Mouse (Mus musculus) forebrain, embryonic 14.5 days (tissue): Measurements from ENCODE around the gene Dnah1. TPM values are rescaled to one million over a fixed set of nuclear protein-coding genes. Genes with fewer than 3 reads are reported as not detected.

ENCODE experiments used
- ATAC-seq: fragments of 200-750 bp; cut with Nextera tagmentation; 2 replicates; pipeline ENCODE4 v1.8.0; 2017; ENCODE audit warnings: mild to moderate bottlenecking, moderate library complexity
- DNase-seq: peaks from one replicate; pipeline ENCODE4 v3.0.0-alpha.2; 2015; ENCODE audit warnings: low spot score
- H3K27ac ChIP-seq: fragments of 300-500 bp; sonication (generic); 2 replicates; pipeline ENCODE4 v1.5.1; 2014; ENCODE audit warnings: low read depth, mild to moderate bottlenecking, control low read depth, low read length, moderate library complexity
- H3K27me3 ChIP-seq: fragments of 300-500 bp; sonication (generic); replicated peaks from 2 replicates; pipeline ENCODE4 v1.6.1; 2014; ENCODE audit warnings: low read length, control low read depth, mixed read lengths; ENCODE audit not compliant: control insufficient read depth, insufficient read depth
- H3K36me3 ChIP-seq: fragments of 300-500 bp; sonication (generic); 2 replicates; pipeline ENCODE4 v1.6.1; 2014; ENCODE audit warnings: low read length, control low read depth; ENCODE audit not compliant: control insufficient read depth, insufficient read depth
- H3K4me1 ChIP-seq: fragments of 300-500 bp; sonication (generic); 2 replicates; pipeline ENCODE4 v1.6.1; 2014; ENCODE audit warnings: antibody characterized with exemption, low read length, control low read depth; ENCODE audit not compliant: control insufficient read depth, insufficient read depth
- H3K4me2 ChIP-seq: fragments of 300-500 bp; sonication (generic); 2 replicates; pipeline ENCODE4 v1.6.1; 2014; ENCODE audit warnings: mild to moderate bottlenecking, control low read depth, low read length
- H3K4me3 ChIP-seq: fragments of 300-500 bp; sonication (generic); 2 replicates; pipeline ENCODE4 v1.5.1; 2014; ENCODE audit warnings: low read depth, low read length, control low read depth
- H3K9ac ChIP-seq: fragments of 300-500 bp; sonication (generic); 2 replicates; pipeline ENCODE4 v1.6.1; 2014; ENCODE audit warnings: mild to moderate bottlenecking, low read length, control low read depth, moderate library complexity
- H3K9me3 ChIP-seq: fragments of 300-500 bp; sonication (generic); replicated peaks from 2 replicates; pipeline ENCODE4 v1.6.1; 2016; ENCODE audit warnings: low read length, control low read depth, mixed read lengths; ENCODE audit not compliant: control insufficient read depth
- WGBS: fragments of 180-500 bp; shearing (Covaris S2); extraction: QIAGEN DNeasy Blood & Tissue Kit; methylation state at CpG from one replicate; pipeline ENCODE4 v1.1.7; 2014; 5-methylcytosine and 5-hydroxymethylcytosine counted together
- polyA plus RNA-seq: library from polyadenylated mRNA; unstranded; fragments of >200 nt; fragmentation: Nextera tagmentation; extraction: Ambion mirVana; gene quantifications from 2 replicates; pipeline ENCODE4 v1.2.1, GENCODE M21; 2014

Dnah1 gene
- polyA plus RNA-seq, 1 experiment from 2014 or later, result 3.8 TPM

GRCm38 (mm10) chr14:31215157-31216002, 108.3 kb downstream of the Dnah1 start:
- no peak overlapping the region for H3K4me3 ChIP-seq
- H3K4me2 ChIP-seq, result no peak overlapping the region
- H3K9ac ChIP-seq, result no peak overlapping the region
- no peak overlapping the region for H3K27ac ChIP-seq
- no peaks in the 10 kb centered on the region for H3K9me3 ChIP-seq
- H3K27me3 ChIP-seq, result no peaks in the 10 kb centered on the region
- H3K4me1 ChIP-seq, result no peaks in the 10 kb centered on the region
- H3K36me3 ChIP-seq, result no peaks in the 10 kb centered on the region
- WGBS, result 34% methylated on average over 15 of the region's 15 CpGs
- ATAC-seq (peak; percentile 79), DNase-seq (peak; percentile 76)

DNA sequence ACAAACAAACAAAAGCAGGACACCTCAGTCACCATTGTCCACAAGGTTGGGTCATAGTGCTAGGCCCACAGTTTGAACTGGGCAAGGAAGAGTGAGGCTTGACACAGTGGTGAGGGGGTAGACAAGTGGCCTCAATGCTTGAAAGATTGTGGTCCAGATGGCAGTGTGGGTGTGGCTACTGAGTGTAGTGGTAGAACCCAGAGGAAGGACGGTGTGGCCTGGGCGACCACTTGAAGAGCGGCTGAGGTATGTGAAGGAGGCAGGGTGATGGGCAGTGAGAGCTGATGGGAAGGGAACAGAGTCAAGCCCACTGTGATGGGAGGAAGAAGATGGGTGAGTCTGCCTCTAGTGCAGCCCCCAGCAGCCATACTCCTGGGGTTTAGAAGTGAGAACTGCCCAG, 109.0 kb downstream of the Dnah1 start:
- no peak overlapping the region for H3K9ac ChIP-seq
- H3K4me1 ChIP-seq, result no peaks in the 10 kb centered on the region
- no peaks in the 10 kb centered on the region for H3K9me3 ChIP-seq
- ATAC-seq (no peak), DNase-seq (no peak)
- H3K36me3 ChIP-seq, result no peaks in the 10 kb centered on the region
- H3K4me2 ChIP-seq, result no peak overlapping the region
- WGBS, result 82% methylated on average over 3 of the region's 3 CpGs
- H3K27ac ChIP-seq, result no peak overlapping the region
- no peak overlapping the region for H3K4me3 ChIP-seq
- H3K27me3 ChIP-seq, result no peaks in the 10 kb centered on the region

- H3K4me3 ChIP-seq, result no peak overlapping the region
- H3K4me2 ChIP-seq, result no peak overlapping the region
- H3K9me3 ChIP-seq, result no peaks in the 10 kb centered on the region
- DNase-seq, result no peak
- no peaks in the 10 kb centered on the region for H3K4me1 ChIP-seq
- H3K9ac ChIP-seq, result no peak overlapping the region
- no peak overlapping the region for H3K27ac ChIP-seq
- 70% methylated on average over 8 of the region's 8 CpGs for WGBS
- no peaks in the 10 kb centered on the region for H3K27me3 ChIP-seq
- no peak for ATAC-seq
- no peaks in the 10 kb centered on the region for H3K36me3 ChIP-seq
Measured at GRCm38 (mm10) chr14:31213868-31214267, 109.8 kb downstream of the Dnah1 start.

- Histone ChIP-seq H3K4me3 (no peak overlapping the region), H3K4me1 (no peaks in the 10 kb centered on the region), H3K4me2 (no peak overlapping the region), H3K36me3 (no peaks in the 10 kb centered on the region), H3K27ac (no peak overlapping the region), H3K27me3 (no peaks in the 10 kb centered on the region), H3K9ac (no peak overlapping the region), H3K9me3 (no peaks in the 10 kb centered on the region)
- WGBS, result 90% methylated on average over 3 of the region's 3 CpGs
- DNase-seq (no peak), ATAC-seq (no peak)
Measured at GRCm38 (mm10) chr14:31212499-31212898, 111.2 kb downstream of the Dnah1 start.

DNA sequence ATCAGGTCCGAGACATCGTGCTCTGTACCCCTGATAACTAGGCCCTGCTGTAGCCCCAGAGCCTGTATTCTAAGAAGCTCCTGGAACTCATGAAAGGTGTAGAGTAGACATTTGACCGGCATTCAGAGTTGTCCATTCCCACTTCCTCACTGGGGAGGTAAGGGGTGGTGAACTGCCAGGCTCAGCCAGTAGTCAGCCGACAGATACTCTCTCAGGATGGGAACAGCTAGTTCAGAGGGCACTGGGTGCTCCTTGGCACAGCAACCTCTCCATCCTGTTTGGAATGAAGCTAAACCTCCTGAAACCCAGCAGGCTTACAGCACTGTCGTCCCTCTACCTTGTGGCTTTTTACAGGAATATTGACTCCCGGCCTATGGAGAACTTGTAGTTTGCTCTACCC, 111.8 kb downstream of the Dnah1 start:
- 95% methylated on average over 6 of the region's 6 CpGs for WGBS
- Histone ChIP-seq H3K4me3 (no peak overlapping the region), H3K9ac (no peak overlapping the region), H3K27ac (no peak overlapping the region), H3K9me3 (no peaks in the 10 kb centered on the region), H3K4me2 (no peak overlapping the region), H3K4me1 (peaks cover 3% of the 10 kb centered on the region; the same call in 1 of the 2 replicates), H3K36me3 (no peaks in the 10 kb centered on the region), H3K27me3 (no peaks in the 10 kb centered on the region)
- DNase-seq, result no peak
- no peak for ATAC-seq

Other genes starting within 250 kb of the Dnah1 start
- gene Smim4, start 194.9 kb downstream of the Dnah1 start, polyA plus RNA-seq, result 72.1 and 93.8 TPM in 2 replicates
- 225 and 288 TPM in 2 replicates for gene Nt5dc2, start 192.8 kb downstream of the Dnah1 start, polyA plus RNA-seq
- 21.8 and 22.1 TPM in 2 replicates for gene Stab1, start 155.3 kb downstream of the Dnah1 start, polyA plus RNA-seq
- 1.2 and 1.3 TPM in 2 replicates for gene Tnnc1, start 115.6 kb downstream of the Dnah1 start, polyA plus RNA-seq
- 217 and 277 TPM in 2 replicates for gene Nisch, start 107.0 kb downstream of the Dnah1 start, polyA plus RNA-seq
- 0.23 and 0.25 TPM in 2 replicates for gene Sema3g, start 106.0 kb downstream of the Dnah1 start, polyA plus RNA-seq
- gene Phf7, start 72.6 kb downstream of the Dnah1 start, polyA plus RNA-seq, result 11.6 and 13.2 TPM in 2 replicates
- 93.9 and 105 TPM in 2 replicates for gene Bap1, start 72.4 kb downstream of the Dnah1 start, polyA plus RNA-seq
- 61.9 and 69.2 TPM in 2 replicates for gene Capn7, start 12.7 kb upstream of the Dnah1 start, polyA plus RNA-seq
- 33.9 and 44.8 TPM in 2 replicates for gene Sh3bp5, start 112.2 kb upstream of the Dnah1 start, polyA plus RNA-seq
- gene Eaf1, start 170.5 kb upstream of the Dnah1 start, polyA plus RNA-seq, result 9.7 and 10.1 TPM in 2 replicates
- 57.6 and 59.0 TPM in 2 replicates for gene Mettl6, start 171.1 kb upstream of the Dnah1 start, polyA plus RNA-seq